Mouse (Mus musculus) intestine, postnatal 0 days (tissue): ENCODE results near the gene Btbd9. TPM values are rescaled to one million over a fixed set of nuclear protein-coding genes. Genes with fewer than 3 reads are reported as not detected.

ENCODE experiments used
- ATAC-seq: fragments of 200-750 bp; cut with Nextera tagmentation; 2 replicates; pipeline ENCODE4 v1.8.0; 2017; ENCODE audit warnings: mild to moderate bottlenecking, moderate TSS enrichment, moderate library complexity
- H3K27ac ChIP-seq: fragments of 300-500 bp; sonication (generic); 2 replicates; pipeline ENCODE4 v1.5.1; 2014; ENCODE audit warnings: mild to moderate bottlenecking, low read depth, low read length, moderate library complexity
- H3K27me3 ChIP-seq: fragments of 300-500 bp; sonication (generic); replicated peaks from 2 replicates; pipeline ENCODE4 v1.6.1; 2014; ENCODE audit warnings: low read length, mixed read lengths; ENCODE audit not compliant: control insufficient read depth, insufficient read depth
- H3K36me3 ChIP-seq: fragments of 300-500 bp; sonication (generic); 2 replicates; pipeline ENCODE4 v1.6.1; 2014; ENCODE audit warnings: mild to moderate bottlenecking, moderate library complexity; ENCODE audit not compliant: control insufficient read depth, insufficient read depth
- H3K4me1 ChIP-seq: fragments of 300-500 bp; sonication (generic); replicated peaks from 2 replicates; pipeline ENCODE4 v1.6.1; 2014; ENCODE audit warnings: antibody characterized with exemption, low read length, mixed read lengths; ENCODE audit not compliant: control insufficient read depth, insufficient read depth
- H3K4me2 ChIP-seq: fragments of 300-500 bp; sonication (generic); replicated peaks from 2 replicates; pipeline ENCODE4 v1.6.1; 2014; ENCODE audit warnings: low read depth, mild to moderate bottlenecking, moderate library complexity
- H3K4me3 ChIP-seq: fragments of 300-500 bp; sonication (generic); 2 replicates; pipeline ENCODE4 v1.5.1; 2014; ENCODE audit warnings: low read depth, low read length
- H3K9ac ChIP-seq: fragments of 300-500 bp; sonication (generic); 2 replicates; pipeline ENCODE4 v1.6.1; 2014; ENCODE audit warnings: mild to moderate bottlenecking, low read depth, low read length
- H3K9me3 ChIP-seq: fragments of 300-500 bp; sonication (generic); 2 replicates; pipeline ENCODE4 v1.6.1; 2016; ENCODE audit warnings: mixed run types; ENCODE audit not compliant: control insufficient read depth
- CTCF ChIP-seq: sonication (generic); IDR thresholded peaks from 2 replicates; pipeline ENCODE4 v1.5.1; 2016; ENCODE audit warnings: low read depth, mild to moderate bottlenecking, control low read depth, antibody characterized with exemption, moderate library complexity
- WGBS: fragments of 180-500 bp; shearing (Covaris S2); extraction: QIAGEN DNeasy Blood & Tissue Kit; methylation state at CpG from one replicate; pipeline ENCODE4 v1.1.7; 2014; 5-methylcytosine and 5-hydroxymethylcytosine counted together
- polyA plus RNA-seq: library from polyadenylated mRNA; unstranded; fragments of >200 nt; fragmentation: Nextera tagmentation; extraction: Ambion mirVana; gene quantifications from 2 replicates; pipeline ENCODE4 v1.2.1, GENCODE M21; 2015

Btbd9 gene
- polyA plus RNA-seq, 1 experiment from 2014 or later: 35.9 TPM

GRCm38 (mm10) chr17:30590417-30591198 is 14.3 kb upstream of the Btbd9 start:
- no peaks in the 10 kb centered on the region for H3K27me3 ChIP-seq
- TF ChIP-seq CTCF: peak; percentile 79
- ATAC-seq: no peak; the same call in 1 of the 2 replicates
- no peak overlapping the region for H3K4me2 ChIP-seq
- no peaks in the 10 kb centered on the region for H3K4me1 ChIP-seq
- no peak overlapping the region for H3K27ac ChIP-seq
- no peaks in the 10 kb centered on the region for H3K9me3 ChIP-seq
- H3K9ac ChIP-seq: no peak overlapping the region
- WGBS: 58% methylated on average over 17 of the region's 17 CpGs
- H3K4me3 ChIP-seq: no peak overlapping the region
- peaks cover 30% of the 10 kb centered on the region for H3K36me3 ChIP-seq

- Histone ChIP-seq H3K4me2 (no peak overlapping the region), H3K27ac (no peak overlapping the region), H3K36me3 (no peaks in the 10 kb centered on the region), H3K27me3 (no peaks in the 10 kb centered on the region), H3K4me1 (no peaks in the 10 kb centered on the region), H3K9me3 (no peaks in the 10 kb centered on the region), H3K4me3 (no peak overlapping the region), H3K9ac (no peak overlapping the region)
- no peak for ATAC-seq
- 78% methylated on average over 2 of the region's 2 CpGs for WGBS
- TF ChIP-seq CTCF: no peak
Measured at GRCm38 (mm10) chr17:30583258-30584001, 7.1 kb upstream of the Btbd9 start.

- no peak overlapping the region for H3K4me2 ChIP-seq
Measured at GRCm38 (mm10) chr17:30582313-30582712, 6.0 kb upstream of the Btbd9 start.

GRCm38 (mm10) chr17:30581201-30581600 is 4.9 kb upstream of the Btbd9 start:
- no peak for ATAC-seq
- Histone ChIP-seq H3K4me3 (no peak overlapping the region), H3K27me3 (no peaks in the 10 kb centered on the region), H3K27ac (no peak overlapping the region), H3K9me3 (no peaks in the 10 kb centered on the region), H3K4me2 (no peak overlapping the region), H3K4me1 (peaks cover 3% of the 10 kb centered on the region; the same call in 1 of the 2 replicates), H3K36me3 (no peaks in the 10 kb centered on the region), H3K9ac (no peak overlapping the region)
- WGBS: 89% methylated on average over 6 of the region's 6 CpGs
- no peak for TF ChIP-seq CTCF

More at GRCm38 (mm10) chr17:30582313-30582712, 6.0 kb upstream of the Btbd9 start:
- no peaks in the 10 kb centered on the region for H3K9me3 ChIP-seq
- ATAC-seq: no peak
- no peak overlapping the region for H3K9ac ChIP-seq
- H3K27me3 ChIP-seq: no peaks in the 10 kb centered on the region
- H3K27ac ChIP-seq: no peak overlapping the region
- no peaks in the 10 kb centered on the region for H3K36me3 ChIP-seq
- no peak; the same call in 1 of the 2 replicates for TF ChIP-seq CTCF
- H3K4me1 ChIP-seq: no peaks in the 10 kb centered on the region
- WGBS: 87% methylated on average over 3 of the region's 3 CpGs
- no peak overlapping the region for H3K4me3 ChIP-seq

GRCm38 (mm10) chr17:30580781-30581180 is 4.5 kb upstream of the Btbd9 start:
- no peaks in the 10 kb centered on the region for H3K9me3 ChIP-seq
- no peak overlapping the region for H3K4me3 ChIP-seq
- no peak overlapping the region for H3K9ac ChIP-seq
- 57% methylated on average over 1 of the region's 1 CpGs for WGBS
- H3K27me3 ChIP-seq: no peaks in the 10 kb centered on the region
- H3K4me2 ChIP-seq: no peak overlapping the region
- TF ChIP-seq CTCF: no peak
- peaks cover 3% of the 10 kb centered on the region; the same call in 1 of the 2 replicates for H3K4me1 ChIP-seq
- no peak overlapping the region for H3K27ac ChIP-seq
- no peaks in the 10 kb centered on the region for H3K36me3 ChIP-seq
- no peak for ATAC-seq

GRCm38 (mm10) chr17:30576946-30577345 is 658 bp upstream of the Btbd9 start:
- no peaks in the 10 kb centered on the region for H3K27me3 ChIP-seq
- peak overlapping the region; percentile 74 for H3K9ac ChIP-seq
- H3K36me3 ChIP-seq: no peaks in the 10 kb centered on the region
- peaks cover 11% of the 10 kb centered on the region; the same call in 1 of the 2 replicates for H3K4me1 ChIP-seq
- 46% methylated on average over 12 of the region's 12 CpGs for WGBS
- H3K9me3 ChIP-seq: no peaks in the 10 kb centered on the region
- peak overlapping the region; percentile 89 for H3K4me3 ChIP-seq
- H3K27ac ChIP-seq: no peak overlapping the region
- no peak for TF ChIP-seq CTCF
- no peak for ATAC-seq
- H3K4me2 ChIP-seq: peak overlapping the region; percentile 85
